Mouse (Mus musculus) T-cell, adult 66 days (primary cell): ENCODE results near the gene Srxn1. TPM values are rescaled to one million over a fixed set of nuclear protein-coding genes. Genes with fewer than 3 reads are reported as not detected.

Source experiments
- total RNA-seq, 2 experiments: library from RNA; stranded (reverse); gene quantifications; 3 replicates in 1 of 2; 4 replicates in 1 of 2; pipeline ENCODE4 v1.2.4; 2023

Gene Srxn1
- under 1 TPM in 1 of 2 experiments, not detected in 1; 0.76 TPM for total RNA-seq

DNA sequence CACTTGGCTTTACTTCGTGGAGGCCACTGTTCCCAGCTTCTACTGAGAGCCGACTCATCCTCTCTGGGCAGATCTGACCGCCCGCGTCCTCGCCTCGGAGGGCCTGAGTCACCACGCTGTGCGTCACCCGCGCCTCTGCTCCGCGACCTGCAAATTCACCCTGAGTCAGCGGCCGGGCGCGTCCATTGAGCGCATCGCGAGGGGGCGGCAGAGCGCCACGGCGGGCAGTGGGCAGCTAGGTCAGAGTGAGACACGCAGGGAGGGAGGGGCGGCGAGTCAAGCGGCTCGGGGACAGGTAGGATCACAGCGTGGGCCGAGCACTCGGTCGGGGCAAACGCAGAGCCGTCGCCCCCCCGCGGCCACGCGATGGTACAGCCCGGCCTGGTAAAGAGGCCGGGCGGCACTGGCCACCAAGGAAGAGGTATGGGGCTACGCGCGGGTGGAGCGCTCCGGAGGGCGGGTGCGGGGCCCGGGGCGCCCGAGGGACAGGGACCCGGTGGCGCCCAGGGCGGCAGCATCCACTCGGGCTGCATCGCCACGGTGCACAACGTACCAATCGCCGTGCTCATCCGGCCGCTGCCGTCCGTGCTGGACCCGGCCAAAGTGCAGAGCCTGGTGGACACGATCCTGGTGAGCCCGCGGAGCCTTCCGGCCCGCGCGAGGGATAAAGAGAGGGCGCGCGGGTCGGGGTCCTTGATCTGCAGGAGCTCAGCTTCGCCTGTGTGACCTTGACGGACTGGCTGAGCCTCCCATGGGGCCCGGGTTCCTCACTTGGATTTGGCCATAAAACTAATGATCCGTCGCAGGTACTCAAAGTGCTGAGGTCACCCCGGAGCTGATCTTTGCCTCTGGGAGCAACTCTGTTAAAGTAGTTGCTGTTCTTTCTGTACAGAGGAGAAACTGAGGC lies at the start of gene Srxn1:
Gene Srxn1, plus strand, starts transcription at position 199 of the 907 bp plus-strand sequence.

GRCm38 (mm10) chr2:152080685-152081541 lies 24.4 kb upstream of the Srxn1 start, which contains the start of gene Scrt2:
TSS of gene Scrt2 (plus strand) at chr2:152081529.

DNA sequence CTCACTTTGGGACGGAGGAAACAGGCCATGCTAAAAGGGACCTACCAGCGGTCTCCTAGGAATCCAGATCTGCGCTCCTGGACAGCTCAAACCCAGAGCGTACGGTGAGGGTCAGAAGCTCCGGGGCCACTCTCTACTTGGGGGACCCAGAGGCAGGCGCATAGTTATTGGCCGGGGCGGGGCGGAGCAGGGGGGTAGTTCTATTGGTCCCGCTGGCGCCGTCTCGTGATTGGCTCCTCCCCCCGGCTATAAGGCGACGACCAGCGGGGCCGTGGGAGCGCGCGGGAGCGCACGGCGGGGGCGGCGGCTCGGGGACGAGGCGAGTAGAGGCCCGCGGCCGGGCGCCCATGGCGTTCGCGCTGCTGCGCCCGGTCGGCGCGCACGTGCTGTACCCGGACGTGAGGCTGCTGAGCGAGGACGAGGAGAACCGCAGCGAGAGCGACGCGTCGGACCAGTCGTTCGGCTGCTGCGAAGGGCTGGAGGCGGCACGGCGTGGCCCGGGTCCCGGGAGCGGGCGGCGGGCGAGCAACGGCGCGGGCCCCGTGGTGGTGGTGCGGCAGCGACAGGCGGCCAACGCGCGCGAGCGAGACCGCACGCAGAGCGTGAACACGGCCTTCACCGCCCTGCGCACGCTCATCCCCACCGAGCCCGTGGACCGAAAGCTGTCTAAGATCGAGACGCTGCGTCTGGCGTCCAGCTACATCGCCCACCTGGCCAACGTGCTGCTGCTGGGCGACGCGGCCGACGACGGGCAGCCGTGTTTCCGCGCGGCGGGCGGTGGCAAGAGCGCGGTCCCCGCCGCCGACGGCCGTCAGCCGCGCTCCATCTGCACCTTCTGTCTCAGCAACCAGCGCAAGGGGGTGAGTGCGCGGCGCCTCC lies 38.2 kb downstream of the Srxn1 start, which contains the start of gene Tcf15:
Gene Tcf15, plus strand, starts transcription at position 283 of the 879 bp plus-strand sequence.

Other genes starting within 250 kb of the Srxn1 start
- gene Angpt4, start 194.3 kb upstream of the Srxn1 start, total RNA-seq = not detected
- 1 to 10 TPM; 6.0 to 6.9 TPM for gene Fam110a, start 125.3 kb upstream of the Srxn1 start, total RNA-seq
- 1 to 10 TPM; 2.3 to 3.2 TPM for gene Slc52a3, start 109.0 kb upstream of the Srxn1 start, total RNA-seq
- not detected for gene Scrt2, start 24.0 kb upstream of the Srxn1 start, total RNA-seq
- gene Tcf15, start 38.0 kb downstream of the Srxn1 start, total RNA-seq = not detected
- gene Csnk2a1, start 121.3 kb downstream of the Srxn1 start, total RNA-seq = 100 to 1,000 TPM; 126 to 130 TPM
- gene Tbc1d20, start 188.3 kb downstream of the Srxn1 start, total RNA-seq = 10 to 100 TPM; 62.4 to 64.2 TPM
- 100 to 1,000 TPM; 263 to 264 TPM for gene Rbck1, start 227.1 kb downstream of the Srxn1 start, total RNA-seq
- 10 to 100 TPM; 13.8 to 16.6 TPM for gene Trib3, start 238.5 kb downstream of the Srxn1 start, total RNA-seq